8 mouse cellular contexts compared by ENCODE assay signal in the genomic region with DNA sequence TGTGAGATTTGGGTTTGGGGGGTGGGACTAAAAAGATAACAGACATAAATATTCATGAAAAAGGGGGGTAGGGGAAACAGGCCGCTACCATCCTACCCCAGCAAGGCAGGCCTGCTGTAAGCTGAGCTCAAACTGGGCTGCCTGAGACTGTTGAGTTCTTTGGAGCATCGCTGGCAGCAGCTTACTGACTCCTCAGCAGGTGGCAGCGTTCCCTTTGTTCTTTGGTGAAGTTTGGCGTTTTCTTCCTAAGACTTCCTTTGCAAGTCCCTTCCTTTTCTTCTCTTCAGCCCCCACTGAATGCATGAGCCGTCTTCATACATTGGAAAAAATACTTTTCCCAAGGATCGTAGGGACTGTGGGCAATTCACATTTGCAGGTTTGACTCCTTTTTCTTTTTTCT. TPM values are rescaled to one million over a fixed set of nuclear protein-coding genes. Genes with fewer than 3 reads are reported as not detected.
DNase-seq lines count a peak whose midpoint lies in the region; ATAC-seq and TF ChIP-seq lines count a peak whose summit lies in the region.

No protein-coding gene starts in this region.

- peaks cover 10% of the 10 kb centered on the region for H3K27me3 ChIP-seq in hindbrain, embryonic 10.5 days (ENCODE audit: insufficient read depth, poor library complexity, severe bottlenecking)
- H3K27me3 ChIP-seq in hindbrain, embryonic 13.5 days: peaks cover 4% of the 10 kb centered on the region; the same call in 1 of the 2 replicates
- H3K27me3 ChIP-seq in embryonic facial prominence, embryonic 10.5 days (replicated peaks; ENCODE audit: low read depth, poor library complexity, severe bottlenecking): peaks cover 12% of the 10 kb centered on the region
- H3K27me3 ChIP-seq in lung, embryonic 14.5 days (ENCODE audit: insufficient read depth, low read length): no peaks in the 10 kb centered on the region

- no peaks in the 10 kb centered on the region for H3K9me3 ChIP-seq in hindbrain, embryonic 10.5 days
- no peaks in the 10 kb centered on the region for H3K9me3 ChIP-seq in hindbrain, embryonic 13.5 days
- no peaks in the 10 kb centered on the region for H3K9me3 ChIP-seq in embryonic facial prominence, embryonic 10.5 days
- H3K9me3 ChIP-seq in lung, embryonic 14.5 days (ENCODE audit: low read depth, low read length): no peaks in the 10 kb centered on the region

- H3K4me1 ChIP-seq in hindbrain, embryonic 10.5 days (replicated peaks): peaks cover 6% of the 10 kb centered on the region
- H3K4me1 ChIP-seq in hindbrain, embryonic 13.5 days (replicated peaks): peaks cover 2% of the 10 kb centered on the region
- H3K4me1 ChIP-seq in embryonic facial prominence, embryonic 10.5 days: peaks cover 2% of the 10 kb centered on the region
- no peaks in the 10 kb centered on the region for H3K4me1 ChIP-seq in lung, embryonic 14.5 days (ENCODE audit: insufficient read depth)

- no peak for ATAC-seq in hindbrain, embryonic 13.5 days (ENCODE audit: low FRiP score)
- ATAC-seq in lung, embryonic 14.5 days (ENCODE audit: insufficient read depth): no peak

- DNase-seq in hindbrain, embryonic 10.5 days (ENCODE audit: low spot score): peak; percentile 40
- DNase-seq in urinary bladder, postnatal 14 days (ENCODE audit: low spot score): peak; percentile 25
- no peak for DNase-seq in urinary bladder, adult 18-20 months (ENCODE audit: low spot score in 2 of 2)
- DNase-seq in embryonic facial prominence, embryonic 10.5 days (ENCODE audit: low spot score): peak; percentile 35
- DNase-seq in lung, embryonic 14.5 days: peak; percentile 73
- peak; percentile 29 for DNase-seq in testis, postnatal 14 days (ENCODE audit: low spot score)
- no peak for DNase-seq in cerebellum, adult 8-10 months

- H3K36me3 ChIP-seq in hindbrain, embryonic 10.5 days: no peaks in the 10 kb centered on the region
- no peaks in the 10 kb centered on the region for H3K36me3 ChIP-seq in hindbrain, embryonic 13.5 days
- H3K36me3 ChIP-seq in embryonic facial prominence, embryonic 10.5 days (replicated peaks): no peaks in the 10 kb centered on the region
- no peaks in the 10 kb centered on the region for H3K36me3 ChIP-seq in lung, embryonic 14.5 days (ENCODE audit: insufficient read depth)

- no peak overlapping the region for H3K4me2 ChIP-seq in hindbrain, embryonic 13.5 days
- H3K4me2 ChIP-seq in lung, embryonic 14.5 days: no peak overlapping the region

- no peak overlapping the region for H3K9ac ChIP-seq in hindbrain, embryonic 13.5 days
- no peak overlapping the region for H3K9ac ChIP-seq in lung, embryonic 14.5 days

- TF ChIP-seq CTCF in lung, embryonic 14.5 days (IDR thresholded peaks at IDR 0.05; ENCODE audit: low read depth): peak; percentile 53

- WGBS in hindbrain, embryonic 10.5 days: 11% methylated on average over 6 of the region's 6 CpGs
- WGBS in hindbrain, embryonic 13.5 days: 8% methylated on average over 6 of the region's 6 CpGs
- WGBS in embryonic facial prominence, embryonic 10.5 days: 18% methylated on average over 6 of the region's 6 CpGs
- 22% methylated on average over 6 of the region's 6 CpGs for WGBS in lung, embryonic 14.5 days

- H3K4me3 ChIP-seq in hindbrain, embryonic 10.5 days: no peak overlapping the region
- no peak overlapping the region for H3K4me3 ChIP-seq in hindbrain, embryonic 13.5 days
- H3K4me3 ChIP-seq in embryonic facial prominence, embryonic 10.5 days: no peak overlapping the region
- H3K4me3 ChIP-seq in lung, embryonic 14.5 days (ENCODE audit: low read depth, low read length): no peak overlapping the region

- H3K27ac ChIP-seq in hindbrain, embryonic 10.5 days: 0 out of 2 replicates have a peak overlapping the region, but pooled peaks have one; percentile 5
- no peak overlapping the region for H3K27ac ChIP-seq in hindbrain, embryonic 13.5 days
- no peak overlapping the region for H3K27ac ChIP-seq in embryonic facial prominence, embryonic 10.5 days (replicated peaks)
- no peak overlapping the region for H3K27ac ChIP-seq in lung, embryonic 14.5 days (ENCODE audit: low read depth)

RNA-seq across cellular contexts. Expression of a gene that starts 7.9 kb away (rescaled TPM):
- 5.1 and 7.7 TPM in 2 replicates for polyA plus RNA-seq in hindbrain, embryonic 10.5 days (2016; fragmentation: Nextera tagmentation; extraction: Ambion mirVana)
- 11.1 and 12.4 TPM in 2 replicates for polyA plus RNA-seq in hindbrain, embryonic 13.5 days (2015; fragmentation: Nextera tagmentation; extraction: Ambion mirVana)
- polyA plus RNA-seq in embryonic facial prominence, embryonic 10.5 days (2016; fragmentation: Nextera tagmentation; extraction: Ambion mirVana): 6.7 and 6.9 TPM in 2 replicates
- 14.9 and 15.4 TPM in 2 replicates for polyA plus RNA-seq in lung, embryonic 14.5 days (2014; fragmentation: Nextera tagmentation; extraction: Ambion mirVana)

RNA-seq across cellular contexts. Expression of a gene that starts 9.8 kb away (rescaled TPM):
- 72.7 and 77.5 TPM in 2 replicates for polyA plus RNA-seq in hindbrain, embryonic 10.5 days (2016; fragmentation: Nextera tagmentation; extraction: Ambion mirVana)
- polyA plus RNA-seq in hindbrain, embryonic 13.5 days (2015; fragmentation: Nextera tagmentation; extraction: Ambion mirVana): 125 TPM in 2 replicates
- polyA plus RNA-seq in embryonic facial prominence, embryonic 10.5 days (2016; fragmentation: Nextera tagmentation; extraction: Ambion mirVana): 66.6 and 71.8 TPM in 2 replicates
- 66.9 and 67.6 TPM in 2 replicates for polyA plus RNA-seq in lung, embryonic 14.5 days (2014; fragmentation: Nextera tagmentation; extraction: Ambion mirVana)

Comparison
In these comparisons a context has a peak if more than half of its experiments do, and no peak if none do; other contexts are left out.
1. DNase-seq: peak in hindbrain, embryonic 10.5 days (single experiment), urinary bladder, postnatal 14 days (single experiment), embryonic facial prominence, embryonic 10.5 days (single experiment), lung, embryonic 14.5 days (single experiment) and testis, postnatal 14 days (single experiment); none in urinary bladder, adult 18-20 months (0 of 2) and cerebellum, adult 8-10 months (single experiment).